Mouse (Mus musculus): Measurements from ENCODE around the gene Saa4. TPM values are rescaled to one million over a fixed set of nuclear protein-coding genes. Genes with fewer than 3 reads are reported as not detected.
"Not testable (repeated sequence)": the region's sequence is repeated elsewhere in the genome, so short reads cannot be mapped to it uniquely, and the experiment has no call there.

The Saa4 gene
- not detected in 2 replicates for polyA plus RNA-seq (2016; fragmentation: Nextera tagmentation; extraction: Ambion mirVana)

GRCm38 (mm10) chr7:46732458-46732857 lies at the start of gene Saa4:
TSS of gene Saa4 (minus strand) at chr7:46732603.
- 84% methylated on average over 4 of the region's 4 CpGs for WGBS
- Histone ChIP-seq H3K4me3 (no peak within 1 kb of the TSS), H3K27me3 (ENCODE audit: insufficient read depth, poor library complexity, severe bottlenecking) (no peaks in the 10 kb centered on the region), H3K36me3 (no peaks in the 10 kb centered on the region), H3K4me1 (replicated peaks) (no peaks in the 10 kb centered on the region), H3K27ac (no peak within 1 kb of the TSS), H3K9me3 (no peaks in the 10 kb centered on the region)
- no peak for DNase-seq (ENCODE audit: low spot score)

DNA sequence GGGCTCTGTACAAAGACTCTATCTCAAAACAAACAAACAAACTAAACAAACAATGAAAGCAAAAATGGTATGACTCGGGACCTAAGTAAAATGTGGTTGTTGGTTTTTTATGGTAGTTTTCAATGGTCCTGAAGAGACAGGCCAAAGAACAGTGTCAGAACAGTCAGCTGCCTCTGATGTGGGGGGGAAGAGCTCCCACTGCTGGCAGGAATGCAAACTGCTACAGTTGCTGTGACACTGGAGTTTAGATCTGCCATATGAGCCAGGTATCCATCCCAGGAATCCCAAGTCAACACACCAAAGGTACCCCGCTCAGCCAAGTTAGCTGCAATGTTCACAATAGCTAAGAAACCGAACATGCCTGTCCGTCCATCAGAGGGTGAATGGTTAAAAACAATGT lies 38.3 kb upstream of the Saa4 start:
- H3K36me3 ChIP-seq, result peaks cover 92% of the 10 kb centered on the region

DNA sequence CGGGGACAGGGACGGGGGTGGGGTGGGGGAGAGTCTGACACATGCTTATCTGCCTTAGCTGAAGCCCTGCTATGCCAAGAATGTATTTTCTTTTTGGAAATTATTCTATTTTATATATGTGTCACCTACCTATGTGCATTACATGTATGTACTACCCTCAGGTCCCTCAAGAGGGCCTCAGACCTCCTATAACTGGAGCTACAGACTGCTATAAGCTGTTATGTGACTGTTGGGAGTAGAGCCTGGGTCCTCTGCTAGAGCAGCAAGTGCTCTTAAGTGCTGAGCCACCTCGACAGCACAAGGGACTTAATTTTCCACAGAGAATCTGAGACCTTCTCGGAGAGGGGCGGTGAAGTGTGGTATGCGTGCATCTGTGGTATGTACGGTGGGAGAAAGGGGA lies 36.0 kb upstream of the Saa4 start:
- DNase-seq (ENCODE audit: low spot score), result no peak
- Histone ChIP-seq H3K9me3 (no peaks in the 10 kb centered on the region), H3K27me3 (ENCODE audit: insufficient read depth, poor library complexity, severe bottlenecking) (no peaks in the 10 kb centered on the region), H3K36me3 (peaks cover 91% of the 10 kb centered on the region), H3K4me3 (no peak overlapping the region), H3K4me1 (replicated peaks) (no peaks in the 10 kb centered on the region), H3K27ac (no peak overlapping the region)
- WGBS, result 88% methylated on average over 7 of the region's 7 CpGs

More for the DNA sequence above, 38.3 kb upstream of the Saa4 start:
- Histone ChIP-seq H3K27me3 (ENCODE audit: insufficient read depth, poor library complexity, severe bottlenecking) (no peaks in the 10 kb centered on the region), H3K4me3 (no peak overlapping the region), H3K27ac (no peak overlapping the region), H3K4me1 (replicated peaks) (no peaks in the 10 kb centered on the region), H3K9me3 (no peaks in the 10 kb centered on the region)
- WGBS, result 64% methylated on average over 4 of the region's 4 CpGs
- peak; percentile 68 for DNase-seq (ENCODE audit: low spot score)

- H3K4me1 ChIP-seq (replicated peaks), result no peaks in the 10 kb centered on the region
- no peaks in the 10 kb centered on the region for H3K9me3 ChIP-seq
- H3K27me3 ChIP-seq (ENCODE audit: insufficient read depth, poor library complexity, severe bottlenecking), result no peaks in the 10 kb centered on the region
- H3K36me3 ChIP-seq, result peaks cover 91% of the 10 kb centered on the region
- H3K27ac ChIP-seq, result no peak overlapping the region
- H3K4me3 ChIP-seq, result no peak overlapping the region
- no peak for DNase-seq (ENCODE audit: low spot score)
Observed at GRCm38 (mm10) chr7:46767371-46767770, 35.0 kb upstream of the Saa4 start.

DNA sequence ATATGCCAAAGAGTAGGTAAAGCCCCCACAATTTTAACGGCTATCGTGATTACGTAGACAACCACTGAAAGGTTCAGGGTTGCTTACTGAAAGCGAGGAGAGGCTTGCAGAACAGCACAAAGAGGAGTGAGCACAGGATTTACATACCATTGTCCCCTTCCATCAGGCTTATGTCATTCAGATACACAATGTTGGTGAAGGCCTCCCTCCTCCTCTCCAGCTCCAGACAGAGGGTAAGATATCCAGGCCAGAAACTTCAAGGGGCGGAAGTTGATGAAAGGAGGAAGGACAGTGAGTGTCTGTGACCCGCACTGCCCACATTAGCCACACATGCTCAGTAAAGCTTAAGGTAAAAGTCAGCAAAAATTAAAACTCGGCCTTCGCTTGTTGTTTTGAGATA lies 32.3 kb upstream of the Saa4 start:
- Histone ChIP-seq H3K4me1 (replicated peaks) (no peaks in the 10 kb centered on the region), H3K9me3 (no peaks in the 10 kb centered on the region), H3K4me3 (no peak overlapping the region), H3K27ac (no peak overlapping the region), H3K36me3 (peaks cover 95% of the 10 kb centered on the region), H3K27me3 (ENCODE audit: insufficient read depth, poor library complexity, severe bottlenecking) (no peaks in the 10 kb centered on the region)
- DNase-seq (ENCODE audit: low spot score), result no peak
- 85% methylated on average over 8 of the region's 8 CpGs for WGBS

DNA sequence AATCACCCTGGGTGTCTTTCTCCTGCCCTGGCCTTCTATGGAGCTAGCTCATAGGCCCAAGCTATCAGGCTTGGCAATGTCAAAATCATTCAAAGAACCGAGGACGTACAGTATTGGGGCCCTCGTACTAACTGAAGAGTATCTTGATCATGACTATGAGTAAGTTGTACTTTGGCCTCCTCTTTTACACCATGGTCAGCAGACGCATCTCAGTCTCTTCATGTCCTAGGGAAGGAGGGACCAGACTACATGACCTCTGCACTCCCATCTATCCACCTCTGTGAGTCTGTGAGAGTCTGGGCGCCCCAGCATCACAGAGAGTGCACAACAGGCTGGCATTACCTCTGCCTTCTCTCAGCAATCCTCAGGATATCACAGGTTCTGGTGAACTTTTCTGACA lies 30.2 kb upstream of the Saa4 start:
- DNase-seq (ENCODE audit: low spot score), result no peak
- Histone ChIP-seq H3K9me3 (no peaks in the 10 kb centered on the region), H3K36me3 (peaks cover 86% of the 10 kb centered on the region), H3K4me3 (no peak overlapping the region), H3K4me1 (replicated peaks) (no peaks in the 10 kb centered on the region), H3K27me3 (ENCODE audit: insufficient read depth, poor library complexity, severe bottlenecking) (no peaks in the 10 kb centered on the region), H3K27ac (no peak overlapping the region)
- 94% methylated on average over 5 of the region's 5 CpGs for WGBS

GRCm38 (mm10) chr7:46761049-46761795 lies 28.8 kb upstream of the Saa4 start:
- peaks cover 74% of the 10 kb centered on the region for H3K36me3 ChIP-seq
- no peaks in the 10 kb centered on the region for H3K27me3 ChIP-seq (ENCODE audit: insufficient read depth, poor library complexity, severe bottlenecking)
- DNase-seq (ENCODE audit: low spot score), result no peak
- H3K4me1 ChIP-seq (replicated peaks), result no peaks in the 10 kb centered on the region
- no peak overlapping the region for H3K27ac ChIP-seq
- 79% methylated on average over 11 of the region's 11 CpGs for WGBS
- no peak overlapping the region for H3K4me3 ChIP-seq
- no peaks in the 10 kb centered on the region for H3K9me3 ChIP-seq

GRCm38 (mm10) chr7:46751490-46751889 lies 19.1 kb upstream of the Saa4 start, which contains the start of gene Saa2:
TSS of gene Saa2 (plus strand) at chr7:46751790.
- H3K27ac ChIP-seq, result no peak within 1 kb of the TSS
- H3K4me1 ChIP-seq (replicated peaks), result no peaks in the 10 kb centered on the region
- H3K4me3 ChIP-seq, result no peak within 1 kb of the TSS
- H3K36me3 ChIP-seq, result no peaks in the 10 kb centered on the region
- DNase-seq (ENCODE audit: low spot score), result no peak
- no peaks in the 10 kb centered on the region for H3K9me3 ChIP-seq
- H3K27me3 ChIP-seq (ENCODE audit: insufficient read depth, poor library complexity, severe bottlenecking), result no peaks in the 10 kb centered on the region
- WGBS, result 75% methylated on average over 3 of the region's 3 CpGs

DNA sequence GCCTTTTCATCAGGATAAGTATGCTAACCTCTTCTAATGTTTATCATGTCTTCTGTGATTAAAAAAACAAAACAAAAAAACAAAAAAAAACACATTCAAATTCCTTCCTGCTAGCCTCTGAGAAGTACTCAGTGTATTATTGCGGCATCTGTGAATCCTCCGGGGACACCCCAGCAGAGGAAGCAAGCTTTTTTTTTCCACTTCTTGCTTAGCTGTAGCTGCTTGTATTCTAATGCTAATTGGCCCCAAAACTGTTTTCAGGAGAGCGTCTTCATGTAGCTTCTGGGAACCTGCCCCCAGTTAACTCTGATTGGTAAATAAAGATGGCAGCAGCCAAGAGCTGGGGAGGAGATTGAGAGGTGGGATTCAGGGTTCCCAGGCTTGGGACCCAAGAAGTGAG lies 16.1 kb upstream of the Saa4 start:
- DNase-seq (ENCODE audit: low spot score), result no peak
- H3K27me3 ChIP-seq (ENCODE audit: insufficient read depth, poor library complexity, severe bottlenecking), result no peaks in the 10 kb centered on the region
- H3K9me3 ChIP-seq, result no peaks in the 10 kb centered on the region
- WGBS, result 45% methylated on average over 3 of the region's 3 CpGs
- no peak overlapping the region for H3K4me3 ChIP-seq
- H3K36me3 ChIP-seq, result no peaks in the 10 kb centered on the region
- no peak overlapping the region for H3K27ac ChIP-seq
- no peaks in the 10 kb centered on the region for H3K4me1 ChIP-seq (replicated peaks)

DNA sequence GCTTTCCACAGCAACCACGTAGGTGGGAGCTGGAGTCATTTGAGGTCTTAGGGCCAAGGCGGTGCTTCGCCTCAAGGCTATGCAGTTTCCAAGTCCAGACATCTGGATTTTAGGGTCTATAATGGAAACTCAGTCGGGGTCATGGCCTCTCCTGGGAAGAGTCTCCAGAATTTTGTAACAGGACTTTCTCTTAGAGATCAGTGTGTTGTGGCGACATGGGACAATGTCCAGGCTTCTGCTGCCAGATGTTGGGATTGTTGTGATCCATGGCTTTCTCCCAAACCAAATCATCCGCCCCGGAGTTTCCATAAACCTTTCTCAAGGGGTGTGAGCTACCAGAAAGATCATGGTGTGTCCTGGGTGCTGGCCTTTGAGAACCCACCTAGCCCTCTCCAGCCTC lies 14.0 kb upstream of the Saa4 start:
- Histone ChIP-seq H3K27me3 (ENCODE audit: insufficient read depth, poor library complexity, severe bottlenecking) (no peaks in the 10 kb centered on the region), H3K27ac (no peak overlapping the region), H3K9me3 (no peaks in the 10 kb centered on the region), H3K4me3 (no peak overlapping the region), H3K36me3 (no peaks in the 10 kb centered on the region), H3K4me1 (replicated peaks) (no peaks in the 10 kb centered on the region)
- 90% methylated on average over 7 of the region's 7 CpGs for WGBS
- DNase-seq (ENCODE audit: low spot score), result no peak

- H3K36me3 ChIP-seq, result no peaks in the 10 kb centered on the region
- DNase-seq (ENCODE audit: low spot score), result no peak
- H3K27me3 ChIP-seq (ENCODE audit: insufficient read depth, poor library complexity, severe bottlenecking), result no peaks in the 10 kb centered on the region
- no peak overlapping the region for H3K4me3 ChIP-seq
- H3K4me1 ChIP-seq (replicated peaks), result no peaks in the 10 kb centered on the region
- 84% methylated on average over 3 of the region's 3 CpGs for WGBS
- H3K27ac ChIP-seq, result no peak overlapping the region
- no peaks in the 10 kb centered on the region for H3K9me3 ChIP-seq
Observed at GRCm38 (mm10) chr7:46745816-46746215, 13.4 kb upstream of the Saa4 start.

DNA sequence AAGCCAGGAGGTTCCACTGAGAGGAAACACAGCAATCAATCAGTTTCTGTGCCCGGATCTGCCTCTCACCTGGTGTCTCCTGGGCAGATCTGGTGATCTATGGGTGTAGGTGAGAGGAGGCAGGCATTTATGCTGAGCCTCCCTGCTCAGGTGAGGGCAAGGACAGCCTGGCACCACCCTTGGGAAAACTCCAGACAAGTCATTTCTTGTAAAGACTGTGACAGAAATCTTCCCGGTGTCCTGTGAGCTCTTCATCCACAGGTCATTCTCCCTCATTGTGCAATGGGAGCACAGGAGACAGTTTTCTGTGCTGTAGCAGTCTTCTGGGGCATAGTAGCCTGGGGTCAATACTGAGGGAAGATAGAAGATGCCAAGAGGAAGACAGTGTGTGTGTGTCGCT lies 10.5 kb upstream of the Saa4 start, which contains the start of gene Saa1:
TSS of gene Saa1 (minus strand) at position 101 of the 400 bp plus-strand sequence.
- H3K36me3 ChIP-seq; H3K27ac ChIP-seq; H3K9me3 ChIP-seq; DNase-seq (ENCODE audit: low spot score); H3K4me1 ChIP-seq (replicated peaks); H3K4me3 ChIP-seq; H3K27me3 ChIP-seq (ENCODE audit: insufficient read depth, poor library complexity, severe bottlenecking): not testable (repeated sequence)
- WGBS, result 83% methylated on average over 3 of the region's 3 CpGs

- not testable (repeated sequence) for H3K36me3 ChIP-seq; H3K9me3 ChIP-seq; H3K27me3 ChIP-seq (ENCODE audit: insufficient read depth, poor library complexity, severe bottlenecking); H3K4me1 ChIP-seq (replicated peaks); H3K27ac ChIP-seq; H3K4me3 ChIP-seq; DNase-seq (ENCODE audit: low spot score)
- 84% methylated on average over 5 of the region's 5 CpGs for WGBS
Observed at GRCm38 (mm10) chr7:46740041-46740440, 7.6 kb upstream of the Saa4 start.
